ENCODE assay signal across 9 mouse cellular contexts in genomic region chr7:24735970-24736670, GRCm38 (mm10). TPM values are rescaled to one million over a fixed set of nuclear protein-coding genes. Genes with fewer than 3 reads are reported as not detected.
A peak's percentile ranks its signal among the peaks of the same experiment; 100 is the strongest.
DNase-seq lines count a peak whose midpoint lies in the region; ATAC-seq and TF ChIP-seq lines count a peak whose summit lies in the region.
"Had no signal": no experiment of that assay in that cellular context is flagged by ENCODE, and none has a peak within 500 bp of the region (broad histone marks: within the 10 kb centered on the region; RNA-seq: fewer than 3 reads in every experiment).

No protein-coding gene starts in this region.

- ATAC-seq in hindbrain, embryonic 11.5 days (ENCODE audit: low FRiP score) = peak; percentile 69; the same call in 1 of the 2 replicates
- no peak for ATAC-seq in limb, embryonic 14.5 days (ENCODE audit: low FRiP score, low read depth)
- ATAC-seq in monocyte, adult 5-6 weeks (replicated peaks; ENCODE audit: insufficient number of reproducible peaks, low FRiP score, low TSS enrichment, poor library complexity, severe bottlenecking) = peak; percentile 53

- H3K9me3 ChIP-seq in hindbrain, embryonic 11.5 days (ENCODE audit: control insufficient read depth, low read length) = no peaks in the 10 kb centered on the region
- H3K9me3 ChIP-seq in limb, embryonic 14.5 days (ENCODE audit: control insufficient read depth, low read length) = no peaks in the 10 kb centered on the region

- no peaks in the 10 kb centered on the region for H3K27me3 ChIP-seq in hindbrain, embryonic 11.5 days (ENCODE audit: control insufficient read depth, insufficient read depth, low read length)
- no peaks in the 10 kb centered on the region for H3K27me3 ChIP-seq in limb, embryonic 14.5 days (ENCODE audit: control insufficient read depth, insufficient read depth, low read length)

- WGBS in hindbrain, embryonic 11.5 days = 16% methylated on average over 17 of the region's 17 CpGs
- WGBS in limb, embryonic 14.5 days = 19% methylated on average over 17 of the region's 17 CpGs

- intact Hi-C loops in gastrocnemius, postnatal 14 days (cut with DNase I; ENCODE audit: low total_unique reads) = no loop called here

- DNase-seq in gastrocnemius, postnatal 14 days = peak; percentile 31
- no peak for DNase-seq in gastrocnemius, adult 8-10 months (ENCODE audit: low spot score in 2 of 2)
- peak; percentile 40 to 63 for DNase-seq in adrenal gland, postnatal 36 days
- DNase-seq in hindbrain, embryonic 11.5 days (ENCODE audit: low spot score) = peak; percentile 60
- peak; percentile 7 for DNase-seq in limb, embryonic 14.5 days (ENCODE audit: low spot score)
- DNase-seq in spleen, postnatal 36 days (ENCODE audit: low spot score in 2 of 2) = no peak
- DNase-seq in right cerebral cortex, postnatal 25 days = no peak

- H3K9ac ChIP-seq in hindbrain, embryonic 11.5 days (ENCODE audit: low read depth, low read length) = no peak overlapping the region
- H3K9ac ChIP-seq in limb, embryonic 14.5 days (ENCODE audit: low read depth, low read length, severe bottlenecking) = no peak overlapping the region

- no peak for TF ChIP-seq POLR2A in limb, embryonic 14.5 days (IDR thresholded peaks at IDR 0.05; ENCODE audit: borderline replicate concordance, extremely low read depth, insufficient read depth, insufficient read length)

- peak overlapping the region; percentile 25 for H3K4me2 ChIP-seq in hindbrain, embryonic 11.5 days (replicated peaks; ENCODE audit: low read depth, low read length)
- H3K4me2 ChIP-seq in limb, embryonic 14.5 days (replicated peaks; ENCODE audit: low read depth, low read length, severe bottlenecking) = peak overlapping the region; percentile 21; the same call in 1 of the 2 replicates

- no peaks in the 10 kb centered on the region for H3K36me3 ChIP-seq in hindbrain, embryonic 11.5 days (ENCODE audit: control insufficient read depth, insufficient read depth, low read length)
- H3K36me3 ChIP-seq in limb, embryonic 14.5 days (ENCODE audit: control insufficient read depth, insufficient read depth, low read length) = no peaks in the 10 kb centered on the region

- no peak overlapping the region for H3K27ac ChIP-seq in hindbrain, embryonic 11.5 days (ENCODE audit: low read depth, low read length)
- H3K27ac ChIP-seq in limb, embryonic 14.5 days (replicated peaks; ENCODE audit: low read depth, low read length) = no peak overlapping the region

- H3K4me3 ChIP-seq in hindbrain, embryonic 11.5 days (ENCODE audit: low read depth, low read length) = no peak overlapping the region
- 0 out of 2 replicates have a peak overlapping the region, but pooled peaks have one; percentile 5 for H3K4me3 ChIP-seq in limb, embryonic 14.5 days (replicated peaks; ENCODE audit: low read length)

- H3K4me1 ChIP-seq in hindbrain, embryonic 11.5 days (replicated peaks; ENCODE audit: control insufficient read depth, insufficient read depth, low read length) = no peaks in the 10 kb centered on the region
- peaks cover 6% of the 10 kb centered on the region; the same call in 1 of the 2 replicates for H3K4me1 ChIP-seq in limb, embryonic 14.5 days (ENCODE audit: control insufficient read depth, insufficient read depth, low read length)

RNA-seq across cellular contexts. Expression of gene Gm4763, which starts 9.4 kb away (rescaled TPM):
- total RNA-seq in gastrocnemius, postnatal 14 days (2021) = not detected
- total RNA-seq in gastrocnemius, adult 8-10 months (2022) = not detected
- total RNA-seq in adrenal gland, postnatal 36 days (2021) = not detected
- not detected in 2 replicates for polyA plus RNA-seq in hindbrain, embryonic 11.5 days (2014; fragmentation: Nextera tagmentation; extraction: Ambion mirVana)
- polyA plus RNA-seq in limb, embryonic 14.5 days (2012; rRNA removed) = not detected in 2 replicates
- not detected in 2 replicates for polyA plus RNA-seq in limb, embryonic 14.5 days (2014; fragmentation: Nextera tagmentation; extraction: Ambion mirVana)
- total RNA-seq in monocyte, adult 5-6 weeks (2017) = not detected in 3 replicates
- total RNA-seq: gastrocnemius, postnatal 4 days had no signal

RNA-seq across cellular contexts. Expression of gene Cd177, which starts 24.0 kb away (rescaled TPM):
- not detected for total RNA-seq in gastrocnemius, postnatal 14 days (2021)
- total RNA-seq in gastrocnemius, adult 8-10 months (2022) = not detected
- total RNA-seq in adrenal gland, postnatal 36 days (2021) = under 1 TPM in 1 of 2 experiments, not detected in 1; 0.20 TPM
- polyA plus RNA-seq in hindbrain, embryonic 11.5 days (2014; fragmentation: Nextera tagmentation; extraction: Ambion mirVana) = not detected in 2 replicates
- 0.05 and 0.27 TPM in 2 replicates for polyA plus RNA-seq in limb, embryonic 14.5 days (2012; rRNA removed)
- polyA plus RNA-seq in limb, embryonic 14.5 days (2014; fragmentation: Nextera tagmentation; extraction: Ambion mirVana) = 0.22 and 0.30 TPM in 2 replicates
- 1.9 to 6.7 TPM (median 5.2 TPM) in 3 replicates for total RNA-seq in monocyte, adult 5-6 weeks (2017)

RNA-seq across cellular contexts. Expression of gene BC049730, which starts 27.1 kb away (rescaled TPM):
- not detected for total RNA-seq in gastrocnemius, postnatal 14 days (2021)
- total RNA-seq in gastrocnemius, adult 8-10 months (2022) = not detected
- not detected for total RNA-seq in adrenal gland, postnatal 36 days (2021)
- not detected in 2 replicates for polyA plus RNA-seq in hindbrain, embryonic 11.5 days (2014; fragmentation: Nextera tagmentation; extraction: Ambion mirVana)
- not detected in 2 replicates for polyA plus RNA-seq in limb, embryonic 14.5 days (2012; rRNA removed)
- not detected in 2 replicates for polyA plus RNA-seq in limb, embryonic 14.5 days (2014; fragmentation: Nextera tagmentation; extraction: Ambion mirVana)
- not detected in 3 replicates for total RNA-seq in monocyte, adult 5-6 weeks (2017)
- total RNA-seq: gastrocnemius, postnatal 4 days had no signal

RNA-seq across cellular contexts. Expression of gene Ceacam10, which starts 40.9 kb away (rescaled TPM):
- total RNA-seq in gastrocnemius, postnatal 14 days (2021) = not detected
- not detected for total RNA-seq in gastrocnemius, adult 8-10 months (2022)
- total RNA-seq in adrenal gland, postnatal 36 days (2021) = not detected
- not detected in 2 replicates for polyA plus RNA-seq in hindbrain, embryonic 11.5 days (2014; fragmentation: Nextera tagmentation; extraction: Ambion mirVana)
- polyA plus RNA-seq in limb, embryonic 14.5 days (2012; rRNA removed) = 0.22 TPM in 1 of 2 replicates, not detected in the other
- polyA plus RNA-seq in limb, embryonic 14.5 days (2014; fragmentation: Nextera tagmentation; extraction: Ambion mirVana) = not detected in 2 replicates
- not detected in 3 replicates for total RNA-seq in monocyte, adult 5-6 weeks (2017)
- total RNA-seq: gastrocnemius, postnatal 4 days had no signal

RNA-seq across cellular contexts. Expression of gene Tex101, which starts 59.6 kb away (rescaled TPM):
- total RNA-seq in gastrocnemius, postnatal 14 days (2021) = not detected
- not detected for total RNA-seq in gastrocnemius, adult 8-10 months (2022)
- total RNA-seq in adrenal gland, postnatal 36 days (2021) = not detected
- not detected in 2 replicates for polyA plus RNA-seq in hindbrain, embryonic 11.5 days (2014; fragmentation: Nextera tagmentation; extraction: Ambion mirVana)
- polyA plus RNA-seq in limb, embryonic 14.5 days (2012; rRNA removed) = not detected in 2 replicates
- polyA plus RNA-seq in limb, embryonic 14.5 days (2014; fragmentation: Nextera tagmentation; extraction: Ambion mirVana) = not detected in 2 replicates
- not detected in 3 replicates for total RNA-seq in monocyte, adult 5-6 weeks (2017)
- total RNA-seq: gastrocnemius, postnatal 4 days had no signal

Comparison
In these comparisons a context has a peak if more than half of its experiments do, and no peak if none do; other contexts are left out.
1. DNase-seq: peak in gastrocnemius, postnatal 14 days (single experiment), adrenal gland, postnatal 36 days (2 of 2), hindbrain, embryonic 11.5 days (single experiment) and limb, embryonic 14.5 days (single experiment); none in gastrocnemius, adult 8-10 months (0 of 2), spleen, postnatal 36 days (0 of 2) and right cerebral cortex, postnatal 25 days (single experiment).